Mouse (Mus musculus) ZHBTc4 (cell line): ENCODE measurements at regions not wholly inside any gene's neighbourhood (a gene's known extent, or its start where the extent isn't known, plus 50 kb on each side); places are given as distances from the start of the nearest gene placed in this dataset.

Experiments used
- DNase-seq: peaks from one replicate; pipeline ENCODE4 v3.0.0-alpha.2; 2011; ENCODE audit warnings: low read depth, low spot score

- DNase-seq: no peak
Measured at GRCm38 (mm10) chr4:45713046-45713706, 85.6 kb upstream of the Aldh1b1 start.

GRCm38 (mm10) chr4:45703997-45704396 is 94.8 kb upstream of the Aldh1b1 start:
- peak; percentile 61 for DNase-seq

- no peak for DNase-seq
Measured at GRCm38 (mm10) chr4:45699601-45700000, 99.2 kb upstream of the Aldh1b1 start.

- DNase-seq: no peak
Measured at GRCm38 (mm10) chr4:45695239-45695638, 103.6 kb upstream of the Aldh1b1 start.

GRCm38 (mm10) chr4:45689991-45690916 is 108.6 kb upstream of the Aldh1b1 start:
- no peak for DNase-seq

- DNase-seq: no peak
Measured at GRCm38 (mm10) chr4:45689572-45689971, 109.2 kb upstream of the Aldh1b1 start.

- DNase-seq: no peak
Measured at GRCm38 (mm10) chr4:45688233-45688632, 110.6 kb upstream of the Aldh1b1 start.

- DNase-seq: no peak
Measured at GRCm38 (mm10) chr4:45685031-45685430, 113.8 kb upstream of the Aldh1b1 start.

GRCm38 (mm10) chr4:45683205-45683604 is 115.6 kb upstream of the Aldh1b1 start:
- no peak for DNase-seq

- DNase-seq: peak; percentile 26
Measured at GRCm38 (mm10) chr4:45682746-45683145, 116.1 kb upstream of the Aldh1b1 start.

GRCm38 (mm10) chr4:45676137-45676536 is 122.7 kb upstream of the Aldh1b1 start:
- no peak for DNase-seq

- DNase-seq: no peak
Measured at GRCm38 (mm10) chr4:45674291-45674690, 124.5 kb upstream of the Aldh1b1 start.

- DNase-seq: no peak
Measured at GRCm38 (mm10) chr4:45673081-45673819, 125.6 kb upstream of the Aldh1b1 start.

- no peak for DNase-seq
Measured at GRCm38 (mm10) chr4:45672262-45673076, 126.4 kb upstream of the Aldh1b1 start.

- no peak for DNase-seq
Measured at GRCm38 (mm10) chr4:45664372-45664771, 132.1 kb upstream of the Shb start.

GRCm38 (mm10) chr4:45657350-45657978 is 125.2 kb upstream of the Shb start:
- DNase-seq: no peak

- DNase-seq: no peak
Measured at GRCm38 (mm10) chr4:45655780-45656179, 123.5 kb upstream of the Shb start.

- DNase-seq: no peak
Measured at GRCm38 (mm10) chr4:45654804-45655155, 122.5 kb upstream of the Shb start.

- DNase-seq: peak; percentile 89
Measured at GRCm38 (mm10) chr4:45654019-45654803, 121.9 kb upstream of the Shb start.
